In genomic region chr11:36549398-36550139, GRCm38 (mm10) we compare ENCODE assay signal across 13 mouse cellular contexts.
DNase-seq lines count a peak whose midpoint lies in the region; ATAC-seq lines count a peak whose summit lies in the region.
"Had no signal": no experiment of that assay in that cellular context is flagged by ENCODE, and none has a peak within 500 bp of the region (broad histone marks: within the 10 kb centered on the region; RNA-seq: fewer than 3 reads in every experiment).

No protein-coding gene starts in this region.

- no peak for DNase-seq in heart, adult 8-10 months (ENCODE audit: low spot score)
- DNase-seq in forebrain, embryonic 11.5 days (ENCODE audit: low spot score): no peak
- DNase-seq in urinary bladder, postnatal 4 days (ENCODE audit: low spot score in 2 of 2): no peak
- DNase-seq in spleen, adult 18-20 months: no peak
- DNase-seq: adrenal gland, postnatal 25 days; heart, postnatal 4 days; kidney, adult 2 months; kidney, postnatal 4 days had no signal

- H3K4me1 ChIP-seq in heart, embryonic 13.5 days: peaks cover 11% of the 10 kb centered on the region; the same call in 1 of the 2 replicates
- peaks cover 12% of the 10 kb centered on the region for H3K4me1 ChIP-seq in forebrain, embryonic 11.5 days (replicated peaks; ENCODE audit: control insufficient read depth, insufficient read depth, low read length)
- peaks cover 30% of the 10 kb centered on the region for H3K4me1 ChIP-seq in hindbrain, embryonic 13.5 days (replicated peaks)
- H3K4me1 ChIP-seq in midbrain, embryonic 16.5 days (ENCODE audit: control insufficient read depth, insufficient read depth, low read length): peaks cover 23% of the 10 kb centered on the region

- no peak for ATAC-seq in heart, embryonic 13.5 days (ENCODE audit: extremely low read depth, insufficient number of reproducible peaks, low FRiP score, low TSS enrichment)
- 0 out of 2 replicates have a peak, but pooled peaks have one; percentile 23 for ATAC-seq in forebrain, embryonic 11.5 days (replicated peaks; ENCODE audit: low FRiP score)
- no peak for ATAC-seq in hindbrain, embryonic 13.5 days (ENCODE audit: low FRiP score)
- peak; percentile 57; the same call in 1 of the 2 replicates for ATAC-seq in midbrain, embryonic 16.5 days

- no peak overlapping the region for H3K27ac ChIP-seq in heart, embryonic 13.5 days (replicated peaks)
- no peak overlapping the region for H3K27ac ChIP-seq in forebrain, embryonic 11.5 days (ENCODE audit: low read depth, low read length)
- H3K27ac ChIP-seq in hindbrain, embryonic 13.5 days: peak overlapping the region; percentile 66
- H3K27ac ChIP-seq in midbrain, embryonic 16.5 days (ENCODE audit: low read length): peak overlapping the region; percentile 43
- H3K27ac ChIP-seq: neural tube, embryonic 12.5 days had no signal

- H3K27me3 ChIP-seq in heart, embryonic 13.5 days (replicated peaks): no peaks in the 10 kb centered on the region
- H3K27me3 ChIP-seq in forebrain, embryonic 11.5 days (ENCODE audit: control insufficient read depth, insufficient read depth, low read length): no peaks in the 10 kb centered on the region
- no peaks in the 10 kb centered on the region for H3K27me3 ChIP-seq in hindbrain, embryonic 13.5 days
- H3K27me3 ChIP-seq in midbrain, embryonic 16.5 days (ENCODE audit: control insufficient read depth, insufficient read depth, low read depth, low read length): no peaks in the 10 kb centered on the region
- H3K27me3 ChIP-seq: neural tube, embryonic 12.5 days had no signal

- H3K36me3 ChIP-seq in heart, embryonic 13.5 days: no peaks in the 10 kb centered on the region
- H3K36me3 ChIP-seq in forebrain, embryonic 11.5 days (ENCODE audit: control insufficient read depth, insufficient read depth, low read length): no peaks in the 10 kb centered on the region
- no peaks in the 10 kb centered on the region for H3K36me3 ChIP-seq in hindbrain, embryonic 13.5 days
- no peaks in the 10 kb centered on the region for H3K36me3 ChIP-seq in midbrain, embryonic 16.5 days (ENCODE audit: control insufficient read depth, insufficient read depth, low read length)
- H3K36me3 ChIP-seq: G1E; neural tube, embryonic 12.5 days had no signal

- no peaks in the 10 kb centered on the region for H3K9me3 ChIP-seq in heart, embryonic 13.5 days
- H3K9me3 ChIP-seq in forebrain, embryonic 11.5 days (ENCODE audit: control insufficient read depth, low read length): no peaks in the 10 kb centered on the region
- no peaks in the 10 kb centered on the region for H3K9me3 ChIP-seq in hindbrain, embryonic 13.5 days
- H3K9me3 ChIP-seq in midbrain, embryonic 16.5 days (replicated peaks; ENCODE audit: control insufficient read depth, low read length, poor library complexity, severe bottlenecking): no peaks in the 10 kb centered on the region
- H3K9me3 ChIP-seq: neural tube, embryonic 12.5 days had no signal

- no peak overlapping the region for H3K9ac ChIP-seq in heart, embryonic 13.5 days
- H3K9ac ChIP-seq in forebrain, embryonic 11.5 days (ENCODE audit: low read length): no peak overlapping the region
- H3K9ac ChIP-seq in hindbrain, embryonic 13.5 days: 0 out of 2 replicates have a peak overlapping the region, but pooled peaks have one; percentile 20
- no peak overlapping the region for H3K9ac ChIP-seq in midbrain, embryonic 16.5 days (ENCODE audit: low read depth, low read length)
- H3K9ac ChIP-seq: neural tube, embryonic 12.5 days had no signal

- H3K4me3 ChIP-seq in heart, embryonic 13.5 days: no peak overlapping the region
- H3K4me3 ChIP-seq in forebrain, embryonic 11.5 days (ENCODE audit: low read depth, low read length): no peak overlapping the region
- H3K4me3 ChIP-seq in hindbrain, embryonic 13.5 days: no peak overlapping the region
- no peak overlapping the region for H3K4me3 ChIP-seq in midbrain, embryonic 16.5 days (ENCODE audit: low read depth, low read length)
- H3K4me3 ChIP-seq: neural tube, embryonic 12.5 days had no signal

- 0 out of 2 replicates have a peak overlapping the region, but pooled peaks have one; percentile 0 for H3K4me2 ChIP-seq in heart, embryonic 13.5 days
- no peak overlapping the region for H3K4me2 ChIP-seq in forebrain, embryonic 11.5 days (ENCODE audit: low read depth, low read length, severe bottlenecking)
- H3K4me2 ChIP-seq in hindbrain, embryonic 13.5 days: no peak overlapping the region
- H3K4me2 ChIP-seq in midbrain, embryonic 16.5 days (ENCODE audit: low read length): no peak overlapping the region
- H3K4me2 ChIP-seq: neural tube, embryonic 12.5 days had no signal

- 39% methylated on average over 11 of the region's 11 CpGs for whole genome bisulfite sequencing in heart, embryonic 13.5 days
- WGBS in forebrain, embryonic 11.5 days: 66% methylated on average over 11 of the region's 11 CpGs
- WGBS in hindbrain, embryonic 13.5 days: 49% methylated on average over 11 of the region's 11 CpGs
- 38% methylated on average over 11 of the region's 11 CpGs for WGBS in midbrain, embryonic 16.5 days

Comparison
In these comparisons a context has a peak if more than half of its experiments do, and no peak if none do; other contexts are left out.
1. ATAC-seq: peak in forebrain, embryonic 11.5 days (single experiment) and midbrain, embryonic 16.5 days (single experiment); none in heart, embryonic 13.5 days (single experiment) and hindbrain, embryonic 13.5 days (single experiment).
2. H3K27ac ChIP-seq: peak in hindbrain, embryonic 13.5 days (single experiment) and midbrain, embryonic 16.5 days (single experiment); none in heart, embryonic 13.5 days (single experiment) and forebrain, embryonic 11.5 days (single experiment).